Mouse (Mus musculus) frontal cortex, postnatal 36 days (tissue): ENCODE data around the gene Ptbp1.
A peak's percentile ranks its signal among the peaks of the same experiment; 100 is the strongest.
"Not testable (repeated sequence)": the region's sequence is repeated elsewhere in the genome, so short reads cannot be mapped to it uniquely, and the experiment has no call there.

ENCODE experiments used
- DNase-seq, 2 experiments: peaks; one replicate each; pipeline ENCODE4 v3.0.0; 2022; ENCODE audit warnings: low spot score in 2 of 2

The Ptbp1 gene

DNA sequence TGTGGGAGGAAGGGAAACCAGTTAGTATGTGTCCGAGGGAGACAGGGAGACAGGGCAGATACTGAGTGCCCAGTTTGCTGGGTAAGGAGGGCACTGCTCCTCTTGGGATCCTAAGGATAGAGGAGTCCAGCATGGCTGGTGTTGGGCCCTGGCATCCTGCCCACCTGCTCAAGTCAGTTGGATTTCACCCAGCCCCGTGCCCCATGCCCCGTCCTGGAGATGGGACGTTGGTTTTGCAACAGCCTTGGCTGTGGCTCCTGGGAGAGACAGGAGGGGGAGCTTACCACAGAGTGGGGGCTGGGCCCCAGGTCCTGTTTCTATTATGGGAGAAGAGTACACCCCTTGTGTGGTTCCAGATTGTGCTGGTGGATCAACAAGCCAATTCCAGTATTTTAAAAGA is 30.2 kb downstream of the Ptbp1 start:
- no peak for DNase-seq

GRCm38 (mm10) chr10:79884938-79885337 is 30.7 kb downstream of the Ptbp1 start:
- not testable (repeated sequence) for DNase-seq

- no peak for DNase-seq
These were observed 31.8 kb downstream of the Ptbp1 start, which contains the start of gene Elane for GRCm38 (mm10) chr10:79886054-79886453. Elane (plus strand) TSS chr10:79886247.

GRCm38 (mm10) chr10:79886611-79887010 is 32.4 kb downstream of the Ptbp1 start:
- DNase-seq: no peak

DNA sequence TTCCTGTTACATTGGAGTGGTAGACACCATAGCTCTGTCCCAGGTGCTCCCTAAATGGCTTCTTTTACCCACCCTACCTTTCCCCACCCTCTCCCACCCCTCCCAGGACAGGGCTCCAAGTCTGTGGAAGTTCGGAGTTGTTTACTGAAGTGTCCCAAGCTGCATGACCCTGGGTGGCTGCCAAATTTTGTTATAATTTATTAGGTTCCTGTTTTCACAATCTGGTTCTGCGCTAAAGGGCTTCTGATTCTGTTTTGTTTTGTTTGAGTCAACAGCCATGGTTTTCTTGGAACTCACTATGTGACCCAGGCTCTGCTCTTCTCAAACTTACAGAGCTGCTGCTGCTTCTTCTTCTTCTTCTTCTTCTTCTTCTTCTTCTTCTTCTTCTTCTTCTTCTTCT is 35.2 kb downstream of the Ptbp1 start:
- DNase-seq: no peak

DNA sequence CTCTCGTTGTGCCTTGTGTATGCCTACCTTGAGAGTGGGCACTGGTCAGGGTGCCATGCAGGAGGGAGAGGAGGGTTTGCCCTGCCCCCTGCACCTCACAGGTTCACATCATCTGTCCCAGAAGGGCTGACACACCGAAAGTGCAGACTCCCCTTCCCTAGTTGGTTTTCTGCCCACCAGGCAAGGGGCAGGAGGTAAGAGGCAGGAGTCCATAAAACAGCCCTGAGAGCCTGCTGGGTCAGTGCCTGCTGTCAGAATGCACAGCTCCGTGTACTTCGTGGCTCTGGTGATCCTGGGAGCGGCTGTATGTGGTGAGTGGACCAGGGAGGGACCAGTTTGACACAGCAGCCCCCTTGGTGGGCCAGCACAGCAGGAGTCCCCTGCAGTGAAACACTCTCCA is 36.4 kb downstream of the Ptbp1 start, which contains the start of gene Cfd:
Gene Cfd (plus strand): TSS at position 184 of the 400 bp plus-strand sequence.
- DNase-seq: no peak

- peak; percentile 79 to 81 for DNase-seq
These were observed 38.4 kb downstream of the Ptbp1 start for GRCm38 (mm10) chr10:79892451-79893118.

DNA sequence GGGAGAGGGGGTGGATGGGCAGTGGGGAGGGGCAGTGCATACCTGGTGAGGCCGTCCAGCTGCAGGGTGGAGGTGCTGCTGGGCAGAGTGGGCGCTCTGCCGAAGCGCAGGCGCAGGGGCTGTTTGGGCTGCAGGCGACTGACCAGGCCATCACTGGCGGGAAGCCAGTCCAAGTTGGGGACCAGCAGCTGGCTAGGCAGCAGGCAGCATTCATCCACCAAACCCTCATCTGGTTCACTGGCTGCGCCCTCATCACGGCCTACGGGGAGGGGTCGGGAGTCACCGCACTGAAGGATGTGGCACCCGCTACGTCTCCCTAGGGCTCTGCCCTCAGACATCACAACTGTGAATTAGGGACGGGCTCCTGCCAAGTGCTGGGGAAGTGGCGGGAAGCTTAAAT is 42.1 kb downstream of the Ptbp1 start:
- DNase-seq: no peak

DNA sequence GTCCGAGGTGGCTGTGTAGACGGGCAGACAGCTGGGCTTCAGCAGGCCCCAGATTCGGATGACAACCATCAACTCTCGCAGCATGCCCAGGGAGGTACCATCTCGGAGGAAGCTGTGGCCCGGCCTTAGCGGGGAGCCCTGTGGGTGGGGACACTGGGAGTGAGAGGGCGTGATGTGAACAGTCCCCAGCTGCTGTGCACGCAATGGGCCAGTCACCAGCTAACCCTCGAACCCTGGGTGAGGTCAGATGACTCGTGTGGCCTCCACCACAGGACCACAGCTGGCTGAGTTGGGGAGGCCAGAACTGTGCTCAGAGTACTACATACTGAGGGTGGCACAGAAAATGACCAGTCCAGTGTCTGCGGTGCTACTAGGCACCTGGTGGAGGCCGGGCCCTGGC is 42.6 kb downstream of the Ptbp1 start:
- DNase-seq: no peak

DNA sequence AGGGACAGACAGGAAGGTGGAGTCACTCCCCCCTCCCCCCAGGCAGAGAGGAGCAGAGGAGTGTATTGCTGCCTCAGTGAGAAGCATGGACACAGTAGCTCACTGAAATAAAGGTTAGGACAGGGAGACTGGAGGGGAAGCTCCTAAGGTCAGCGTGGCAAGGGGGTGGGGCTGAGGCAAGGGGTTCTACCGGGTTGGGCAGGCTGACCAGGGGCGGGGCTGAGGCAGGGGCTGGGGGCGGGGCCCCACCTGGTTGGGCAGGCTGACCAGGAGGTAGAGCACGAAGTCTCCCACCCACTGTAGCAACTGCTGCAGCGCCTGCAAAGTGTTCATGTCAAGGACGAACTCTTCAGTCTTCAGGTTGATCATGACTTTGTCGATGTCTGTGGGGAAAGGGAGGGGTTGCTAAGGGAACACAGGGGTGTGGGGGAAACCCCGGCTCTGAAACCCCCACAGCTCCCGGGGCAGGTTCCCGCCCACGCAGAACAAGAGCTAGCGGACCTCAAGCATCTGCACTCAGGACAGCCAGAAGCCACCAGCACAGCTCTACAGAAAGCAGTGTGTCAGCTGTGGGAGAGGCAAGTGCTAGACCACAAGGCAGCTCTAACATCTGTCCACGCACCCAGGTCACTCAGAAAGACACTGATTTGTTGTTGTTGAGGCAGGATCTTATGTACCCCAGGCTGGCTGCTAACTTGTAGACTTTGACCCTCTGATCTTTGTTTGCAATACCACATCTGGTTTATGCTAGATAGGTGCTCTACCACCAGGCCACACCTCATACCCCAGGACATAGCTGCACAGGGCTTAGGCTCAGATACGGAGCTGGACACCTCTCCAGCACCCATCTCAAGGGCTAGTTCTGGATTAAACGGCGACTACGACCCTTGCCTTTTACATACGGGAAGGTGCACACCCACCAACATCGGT is 43.4 kb downstream of the Ptbp1 start:
- no peak for DNase-seq

DNA sequence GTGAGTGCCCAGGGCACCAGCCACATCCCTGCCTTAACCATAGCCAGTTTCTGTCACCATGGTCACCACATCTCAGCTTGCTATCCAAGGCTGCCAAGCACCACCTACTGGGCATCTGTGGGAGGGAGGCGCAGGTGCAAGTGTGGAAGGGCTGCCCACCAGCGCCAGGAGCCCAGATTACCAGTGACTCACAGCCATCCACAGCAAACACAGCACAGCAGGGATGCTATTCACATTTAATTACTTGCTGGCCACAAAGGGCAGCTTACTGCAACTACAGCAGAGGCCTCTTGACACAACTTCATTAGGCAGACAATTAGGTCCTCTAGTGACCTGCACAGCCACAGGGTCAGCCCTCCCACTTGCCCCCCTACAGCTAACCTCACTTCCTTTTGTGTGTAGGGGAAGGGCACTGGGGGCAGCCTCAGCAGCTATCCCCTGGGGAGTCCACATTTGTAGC is 46.8 kb downstream of the Ptbp1 start:
- DNase-seq: peak; percentile 80 to 89

DNA sequence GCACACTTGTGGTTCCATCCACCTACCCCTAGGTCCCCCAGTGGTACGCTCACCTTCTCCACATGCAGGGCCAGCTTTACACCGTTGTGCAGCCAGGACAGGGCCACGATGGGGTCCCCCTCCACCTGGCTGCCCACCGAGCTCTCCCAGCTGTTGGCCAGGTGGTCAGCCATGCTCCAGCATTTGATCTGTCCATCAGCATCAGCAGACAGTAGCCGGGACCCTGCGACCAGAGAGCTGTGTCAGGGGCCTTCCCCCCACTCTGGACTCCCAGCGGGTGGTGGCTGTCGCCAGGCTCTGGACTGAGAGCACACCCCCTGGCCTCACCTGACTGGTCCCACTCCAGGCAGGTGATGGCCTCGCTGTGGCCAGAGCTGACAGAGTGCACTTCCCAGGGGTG is 52.5 kb downstream of the Ptbp1 start:
- DNase-seq: no peak

- no peak for DNase-seq
These were observed 53.2 kb downstream of the Ptbp1 start for GRCm38 (mm10) chr10:79907415-79907814.

GRCm38 (mm10) chr10:79908167-79909091 is 54.2 kb downstream of the Ptbp1 start, which contains the start of gene Med16:
Med16 (minus strand) TSS chr10:79908923.
- DNase-seq: peak; percentile 94 to 97

DNA sequence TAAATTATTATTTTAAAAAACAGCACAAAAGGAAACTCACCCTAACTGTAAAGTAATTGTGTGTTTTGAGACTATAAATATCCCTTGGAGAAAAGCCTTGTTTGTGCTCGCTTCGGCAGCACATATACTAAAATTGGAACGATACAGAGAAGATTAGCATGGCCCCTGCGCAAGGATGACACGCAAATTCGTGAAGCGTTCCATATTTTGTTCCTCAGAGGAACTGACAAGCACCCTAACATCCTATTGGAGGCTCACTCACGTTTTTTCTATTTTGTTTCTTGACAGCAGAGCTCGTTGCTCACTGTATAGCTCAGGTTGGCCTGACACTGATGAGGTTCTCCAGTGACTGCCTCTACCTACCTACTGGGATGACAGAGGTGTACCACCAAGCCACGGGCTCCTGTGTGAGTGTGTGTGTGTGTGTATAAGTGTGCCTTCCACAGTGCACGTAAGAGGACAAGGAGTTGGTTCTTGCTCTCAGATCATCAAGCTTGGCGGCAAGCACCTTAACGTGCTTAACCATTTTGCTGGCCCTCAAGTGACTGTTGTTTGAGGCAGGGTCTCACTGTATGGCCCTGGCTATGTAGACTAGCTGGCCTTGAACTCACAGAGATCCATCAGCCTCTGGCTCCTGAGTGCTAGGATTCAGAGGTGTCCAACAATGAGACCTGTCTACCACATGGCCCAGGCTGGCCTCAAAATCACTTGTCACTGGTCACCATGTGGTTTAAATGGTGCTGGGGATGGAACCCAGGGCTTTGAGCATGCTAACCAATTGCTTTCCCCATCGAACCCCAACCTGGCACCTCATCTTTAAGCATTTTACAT is 55.1 kb downstream of the Ptbp1 start:
- DNase-seq: peak in 1 of 2 experiments; percentile 73

DNA sequence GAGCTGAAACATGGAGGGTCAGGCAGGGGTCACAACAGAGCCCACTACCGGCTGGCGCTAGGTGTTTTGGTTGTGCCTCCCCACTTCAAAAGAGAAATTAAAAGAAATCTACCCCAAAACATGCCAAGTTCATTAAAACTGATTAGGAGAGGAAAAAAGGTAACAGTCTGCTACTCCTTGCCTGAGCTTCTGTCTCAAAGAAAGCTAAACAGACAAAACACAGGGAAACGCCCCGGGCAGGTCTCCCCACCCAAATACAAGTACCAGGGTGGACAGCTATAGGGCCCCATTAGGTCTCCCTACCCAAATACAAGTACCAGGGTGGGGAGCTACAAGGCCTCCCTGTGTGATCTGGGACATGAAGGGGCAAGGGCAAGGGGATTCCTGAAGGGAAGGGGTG is 56.3 kb downstream of the Ptbp1 start, which contains the start of gene Gm26602:
Gene Gm26602 (plus strand): TSS at position 301 of the 400 bp plus-strand sequence.
- DNase-seq: no peak

DNA sequence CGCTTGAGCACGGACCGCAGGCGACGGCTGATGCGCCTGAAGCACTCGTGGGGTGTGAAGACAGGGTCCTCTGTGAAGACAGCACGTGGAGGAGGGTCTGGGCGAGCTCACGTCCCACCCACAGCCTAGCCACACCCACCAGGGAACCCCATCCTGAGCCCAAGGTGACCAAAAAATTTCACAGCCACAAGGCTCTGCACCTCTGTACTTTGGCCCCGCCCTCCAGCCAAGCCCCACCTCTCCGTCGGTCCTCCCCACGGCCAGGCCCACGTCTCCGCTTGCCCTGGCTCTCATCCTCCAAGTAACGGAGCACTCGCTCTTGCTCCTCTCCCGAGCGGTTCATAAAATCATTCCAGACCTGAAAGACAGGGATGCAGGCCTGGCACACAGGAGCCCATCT is 58.2 kb downstream of the Ptbp1 start:
- no peak for DNase-seq
